Mouse (Mus musculus): Measurements from ENCODE around the gene Fto. TPM values are rescaled to one million over a fixed set of nuclear protein-coding genes. Genes with fewer than 3 reads are reported as not detected.

Gene Fto
- polyA plus RNA-seq, 1 experiment from 2014 or later: 94.8 TPM

- Histone ChIP-seq H3K4me1 (ENCODE audit: control insufficient read depth, insufficient read depth, low read length) (no peaks in the 10 kb centered on the region), H3K4me2 (ENCODE audit: low read depth, low read length) (no peak overlapping the region), H3K9me3 (replicated peaks; ENCODE audit: control insufficient read depth, low read length) (no peaks in the 10 kb centered on the region), H3K27ac (replicated peaks; ENCODE audit: low read depth, low read length) (no peak overlapping the region), H3K27me3 (ENCODE audit: control insufficient read depth, insufficient read depth, low read length) (no peaks in the 10 kb centered on the region), H3K36me3 (replicated peaks; ENCODE audit: control insufficient read depth, insufficient read depth, low read depth, low read length) (no peaks in the 10 kb centered on the region), H3K4me3 (ENCODE audit: low read depth, low read length) (no peak overlapping the region), H3K9ac (replicated peaks; ENCODE audit: low read length) (no peak overlapping the region)
- 69% methylated on average over 6 of the region's 6 CpGs for whole genome bisulfite sequencing
- DNase-seq (ENCODE audit: low spot score) (no peak), ATAC-seq (replicated peaks; ENCODE audit: insufficient number of reproducible peaks, low FRiP score, low TSS enrichment, low read depth) (no peak)
These were observed 245.1 kb downstream of the Fto start for GRCm38 (mm10) chr8:91558408-91558807.

DNA sequence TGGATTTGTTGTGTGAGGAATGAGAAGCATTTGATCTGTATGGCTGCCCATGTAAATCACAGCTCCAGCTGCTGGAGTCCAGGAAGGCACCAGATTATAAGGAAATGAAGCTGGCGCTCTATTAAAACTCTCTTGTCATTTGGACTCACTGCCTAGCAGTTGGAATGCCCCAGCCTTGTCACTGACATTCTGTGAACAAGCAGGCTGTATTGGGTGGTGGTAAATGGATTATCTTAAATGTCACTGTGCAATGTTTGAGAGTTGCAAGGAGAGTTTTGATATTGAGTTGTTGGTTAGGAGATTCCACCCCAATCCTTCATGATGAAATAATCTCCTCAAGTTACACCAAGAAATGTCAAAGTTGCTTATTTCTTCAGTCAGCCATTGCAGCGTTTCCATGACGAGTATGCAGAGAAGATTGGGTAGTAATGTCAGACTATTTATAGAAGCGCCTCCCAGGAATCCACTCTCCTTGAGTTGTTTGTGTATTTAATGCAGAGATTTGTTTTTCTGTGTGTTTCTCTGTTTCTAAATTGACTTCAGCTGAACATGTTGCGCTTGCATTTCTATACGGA is 246.8 kb downstream of the Fto start:
- no peaks in the 10 kb centered on the region for H3K27me3 ChIP-seq (ENCODE audit: control insufficient read depth, insufficient read depth, low read length)
- no peak overlapping the region for H3K9ac ChIP-seq (replicated peaks; ENCODE audit: low read length)
- no peak overlapping the region for H3K4me2 ChIP-seq (ENCODE audit: low read depth, low read length)
- H3K4me3 ChIP-seq (ENCODE audit: low read depth, low read length): no peak overlapping the region
- no peaks in the 10 kb centered on the region for H3K9me3 ChIP-seq (replicated peaks; ENCODE audit: control insufficient read depth, low read length)
- H3K36me3 ChIP-seq (replicated peaks; ENCODE audit: control insufficient read depth, insufficient read depth, low read depth, low read length): no peaks in the 10 kb centered on the region
- H3K4me1 ChIP-seq (ENCODE audit: control insufficient read depth, insufficient read depth, low read length): no peaks in the 10 kb centered on the region
- ATAC-seq (replicated peaks; ENCODE audit: insufficient number of reproducible peaks, low FRiP score, low TSS enrichment, low read depth) (no peak), DNase-seq (ENCODE audit: low spot score) (no peak)
- H3K27ac ChIP-seq (replicated peaks; ENCODE audit: low read depth, low read length): no peak overlapping the region
- WGBS: 74% methylated on average over 6 of the region's 6 CpGs

GRCm38 (mm10) chr8:91561241-91561640 is 247.9 kb downstream of the Fto start:
- no peak for ATAC-seq (replicated peaks; ENCODE audit: insufficient number of reproducible peaks, low FRiP score, low TSS enrichment, low read depth)
- Histone ChIP-seq H3K4me1 (ENCODE audit: control insufficient read depth, insufficient read depth, low read length) (peaks cover 2% of the 10 kb centered on the region; the same call in 1 of the 2 replicates), H3K27ac (replicated peaks; ENCODE audit: low read depth, low read length) (no peak overlapping the region), H3K9me3 (replicated peaks; ENCODE audit: control insufficient read depth, low read length) (no peaks in the 10 kb centered on the region), H3K4me3 (ENCODE audit: low read depth, low read length) (no peak overlapping the region), H3K36me3 (replicated peaks; ENCODE audit: control insufficient read depth, insufficient read depth, low read depth, low read length) (no peaks in the 10 kb centered on the region), H3K9ac (replicated peaks; ENCODE audit: low read length) (no peak overlapping the region), H3K4me2 (ENCODE audit: low read depth, low read length) (no peak overlapping the region), H3K27me3 (ENCODE audit: control insufficient read depth, insufficient read depth, low read length) (no peaks in the 10 kb centered on the region)
- no peak for DNase-seq (ENCODE audit: low spot score)
- 78% methylated on average over 4 of the region's 4 CpGs for WGBS

- no peak overlapping the region for H3K27ac ChIP-seq (replicated peaks; ENCODE audit: low read depth, low read length)
- no peaks in the 10 kb centered on the region for H3K27me3 ChIP-seq (ENCODE audit: control insufficient read depth, insufficient read depth, low read length)
- H3K4me2 ChIP-seq (ENCODE audit: low read depth, low read length): no peak overlapping the region
- H3K4me1 ChIP-seq (ENCODE audit: control insufficient read depth, insufficient read depth, low read length): peaks cover 4% of the 10 kb centered on the region; the same call in 1 of the 2 replicates
- H3K36me3 ChIP-seq (replicated peaks; ENCODE audit: control insufficient read depth, insufficient read depth, low read depth, low read length): no peaks in the 10 kb centered on the region
- DNase-seq (ENCODE audit: low spot score) (no peak), ATAC-seq (replicated peaks; ENCODE audit: insufficient number of reproducible peaks, low FRiP score, low TSS enrichment, low read depth) (no peak)
- WGBS: 49% methylated on average over 7 of the region's 7 CpGs
- H3K9me3 ChIP-seq (replicated peaks; ENCODE audit: control insufficient read depth, low read length): no peaks in the 10 kb centered on the region
- H3K9ac ChIP-seq (replicated peaks; ENCODE audit: low read length): no peak overlapping the region
- no peak overlapping the region for H3K4me3 ChIP-seq (ENCODE audit: low read depth, low read length)
These were observed 249.3 kb downstream of the Fto start for GRCm38 (mm10) chr8:91562600-91562999.

- DNase-seq (ENCODE audit: low spot score) (no peak), ATAC-seq (replicated peaks; ENCODE audit: insufficient number of reproducible peaks, low FRiP score, low TSS enrichment, low read depth) (no peak)
- Histone ChIP-seq H3K27ac (replicated peaks; ENCODE audit: low read depth, low read length) (no peak overlapping the region), H3K4me2 (ENCODE audit: low read depth, low read length) (no peak overlapping the region), H3K9ac (replicated peaks; ENCODE audit: low read length) (no peak overlapping the region), H3K9me3 (replicated peaks; ENCODE audit: control insufficient read depth, low read length) (no peaks in the 10 kb centered on the region), H3K4me3 (ENCODE audit: low read depth, low read length) (no peak overlapping the region), H3K27me3 (ENCODE audit: control insufficient read depth, insufficient read depth, low read length) (no peaks in the 10 kb centered on the region), H3K4me1 (ENCODE audit: control insufficient read depth, insufficient read depth, low read length) (peaks cover 4% of the 10 kb centered on the region; the same call in 1 of the 2 replicates), H3K36me3 (replicated peaks; ENCODE audit: control insufficient read depth, insufficient read depth, low read depth, low read length) (no peaks in the 10 kb centered on the region)
- 89% methylated on average over 3 of the region's 3 CpGs for WGBS
These were observed 250.0 kb downstream of the Fto start for GRCm38 (mm10) chr8:91563326-91563725.

DNA sequence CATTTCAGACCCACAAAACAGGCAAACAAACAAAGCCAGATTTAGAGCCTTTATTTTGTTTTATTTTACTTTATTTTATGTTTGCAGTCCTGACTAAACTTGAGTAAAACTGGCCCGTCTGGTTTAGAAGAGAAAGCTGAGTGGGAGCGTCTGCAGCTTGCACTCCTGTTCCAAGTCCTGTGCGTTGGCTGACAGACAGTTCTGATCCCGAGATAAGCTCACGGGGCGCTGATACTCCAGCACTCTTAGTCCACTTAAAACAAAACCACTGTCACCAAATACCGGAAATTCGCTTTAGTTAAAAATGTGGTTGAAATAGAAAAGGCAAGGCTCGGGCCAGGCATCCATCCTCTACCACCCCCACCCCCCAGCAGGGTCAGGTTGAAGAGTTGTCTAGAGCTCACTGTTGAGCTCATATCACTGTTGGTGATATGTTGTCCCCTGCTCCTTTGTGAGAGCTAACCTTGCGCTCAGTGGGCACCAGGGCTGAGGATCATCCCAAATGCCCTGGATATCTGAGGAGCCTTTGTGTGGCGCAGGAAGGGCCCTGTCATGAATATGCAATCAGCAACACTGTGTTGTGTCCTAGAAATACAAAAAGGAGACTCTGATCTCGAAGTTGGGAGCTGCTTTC is 252.7 kb downstream of the Fto start:
- no peaks in the 10 kb centered on the region for H3K27me3 ChIP-seq (ENCODE audit: control insufficient read depth, insufficient read depth, low read length)
- no peak overlapping the region for H3K4me3 ChIP-seq (ENCODE audit: low read depth, low read length)
- H3K4me2 ChIP-seq (ENCODE audit: low read depth, low read length): no peak overlapping the region
- H3K36me3 ChIP-seq (replicated peaks; ENCODE audit: control insufficient read depth, insufficient read depth, low read depth, low read length): no peaks in the 10 kb centered on the region
- H3K9ac ChIP-seq (replicated peaks; ENCODE audit: low read length): no peak overlapping the region
- DNase-seq (ENCODE audit: low spot score): peak; percentile 45
- peaks cover 8% of the 10 kb centered on the region; the same call in 1 of the 2 replicates for H3K4me1 ChIP-seq (ENCODE audit: control insufficient read depth, insufficient read depth, low read length)
- WGBS: 33% methylated on average over 12 of the region's 12 CpGs
- peak overlapping the region; percentile 52 for H3K27ac ChIP-seq (replicated peaks; ENCODE audit: low read depth, low read length)
- no peaks in the 10 kb centered on the region for H3K9me3 ChIP-seq (replicated peaks; ENCODE audit: control insufficient read depth, low read length)
- no peak for ATAC-seq (replicated peaks; ENCODE audit: insufficient number of reproducible peaks, low FRiP score, low TSS enrichment, low read depth)

DNA sequence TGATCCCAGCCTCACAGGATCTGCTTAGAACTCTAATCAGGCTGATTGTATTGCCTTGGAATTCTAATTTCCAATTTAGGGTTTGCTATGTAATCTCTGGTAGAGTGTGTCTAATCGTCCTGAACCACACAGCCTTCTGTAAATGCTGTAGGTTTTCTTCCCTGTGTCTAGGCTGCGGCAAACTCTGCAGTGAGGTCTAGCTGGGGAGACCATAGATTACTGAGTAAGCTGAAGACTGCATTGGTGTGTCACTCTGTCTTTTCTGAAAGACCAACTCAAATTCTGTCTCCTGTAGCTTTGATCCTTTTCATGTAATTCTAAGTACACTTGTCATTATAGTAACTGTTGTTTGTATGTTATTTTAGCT is 253.2 kb downstream of the Fto start:
- H3K27ac ChIP-seq (replicated peaks; ENCODE audit: low read depth, low read length): peak overlapping the region; percentile 52; the same call in 1 of the 2 replicates
- 20% methylated on average over 2 of the region's 2 CpGs for WGBS
- H3K27me3 ChIP-seq (ENCODE audit: control insufficient read depth, insufficient read depth, low read length): no peaks in the 10 kb centered on the region
- ATAC-seq (replicated peaks; ENCODE audit: insufficient number of reproducible peaks, low FRiP score, low TSS enrichment, low read depth): no peak
- H3K9me3 ChIP-seq (replicated peaks; ENCODE audit: control insufficient read depth, low read length): no peaks in the 10 kb centered on the region
- no peak overlapping the region for H3K4me3 ChIP-seq (ENCODE audit: low read depth, low read length)
- H3K4me2 ChIP-seq (ENCODE audit: low read depth, low read length): no peak overlapping the region
- no peaks in the 10 kb centered on the region for H3K36me3 ChIP-seq (replicated peaks; ENCODE audit: control insufficient read depth, insufficient read depth, low read depth, low read length)
- DNase-seq (ENCODE audit: low spot score): no peak
- no peak overlapping the region for H3K9ac ChIP-seq (replicated peaks; ENCODE audit: low read length)
- peaks cover 8% of the 10 kb centered on the region; the same call in 1 of the 2 replicates for H3K4me1 ChIP-seq (ENCODE audit: control insufficient read depth, insufficient read depth, low read length)

DNA sequence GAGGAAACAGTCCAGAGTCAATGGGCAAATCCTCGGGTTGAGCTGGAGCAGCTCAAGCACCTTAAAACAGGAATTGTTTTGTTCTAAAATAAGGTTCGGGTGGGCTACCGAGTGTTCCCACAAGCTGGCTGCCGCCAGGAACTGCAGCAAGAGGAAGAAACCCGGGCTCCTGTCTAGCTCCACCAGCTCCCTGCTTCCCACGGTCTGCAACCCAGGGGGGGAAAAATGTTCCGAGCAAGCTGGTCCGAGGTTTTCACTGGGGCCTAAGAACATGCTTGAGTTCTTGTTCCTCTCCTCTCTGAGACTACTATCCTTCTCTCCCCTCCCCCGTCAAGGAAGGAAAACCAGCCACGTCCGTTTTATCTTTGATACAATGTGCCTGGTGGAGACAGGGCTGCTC is 256.5 kb downstream of the Fto start:
- Histone ChIP-seq H3K9ac (replicated peaks; ENCODE audit: low read length) (no peak overlapping the region), H3K27me3 (ENCODE audit: control insufficient read depth, insufficient read depth, low read length) (no peaks in the 10 kb centered on the region), H3K36me3 (replicated peaks; ENCODE audit: control insufficient read depth, insufficient read depth, low read depth, low read length) (no peaks in the 10 kb centered on the region), H3K4me1 (ENCODE audit: control insufficient read depth, insufficient read depth, low read length) (peaks cover 8% of the 10 kb centered on the region; the same call in 1 of the 2 replicates), H3K27ac (replicated peaks; ENCODE audit: low read depth, low read length) (no peak overlapping the region), H3K9me3 (replicated peaks; ENCODE audit: control insufficient read depth, low read length) (no peaks in the 10 kb centered on the region), H3K4me2 (ENCODE audit: low read depth, low read length) (no peak overlapping the region), H3K4me3 (ENCODE audit: low read depth, low read length) (no peak overlapping the region)
- no peak for DNase-seq (ENCODE audit: low spot score)
- WGBS: 41% methylated on average over 11 of the region's 11 CpGs
- ATAC-seq (replicated peaks; ENCODE audit: insufficient number of reproducible peaks, low FRiP score, low TSS enrichment, low read depth): no peak

All from embryonic facial prominence, embryonic 11.5 days (tissue).